Mouse (Mus musculus): ENCODE data around the gene Pak6.

DNA sequence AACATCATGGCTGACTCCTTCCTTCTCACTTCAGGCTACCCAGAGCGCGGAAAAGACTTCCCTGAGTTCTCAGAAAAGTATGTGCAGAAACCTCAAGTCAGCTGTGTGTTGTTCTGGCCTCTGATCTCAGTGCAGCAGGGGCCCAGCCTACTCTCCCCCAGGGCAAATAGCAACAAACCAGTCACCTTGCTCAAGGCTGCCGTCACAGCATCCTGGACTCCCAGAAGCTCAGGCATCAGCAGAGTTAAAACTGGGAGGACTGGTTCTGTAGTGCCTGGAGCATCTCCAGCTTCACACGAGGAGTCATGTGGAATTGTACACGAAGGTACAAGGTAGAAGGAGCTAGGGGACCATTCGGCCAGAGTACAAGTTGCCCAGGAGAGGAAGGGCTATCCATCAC, 6.1 kb downstream of the Pak6 start:
- no peak for TF ChIP-seq GATA1 (IDR thresholded peaks at IDR 0.05; ENCODE audit: low read length)
- TF ChIP-seq TAL1 (IDR thresholded peaks at IDR 0.05; ENCODE audit: low read length) = no peak
